Mouse (Mus musculus): ENCODE measurements around the gene Ptges. TPM values are rescaled to one million over a fixed set of nuclear protein-coding genes. Genes with fewer than 3 reads are reported as not detected.
"Not testable (repeated sequence)": the region's sequence is repeated elsewhere in the genome, so short reads cannot be mapped to it uniquely, and the experiment has no call there.

Ptges gene
- total RNA-seq, 2 experiments from 2014 or later: 1.7 to 1.9 TPM

GRCm38 (mm10) chr2:30930846-30931245 lies 1.2 kb upstream of the Ptges start:
- intact Hi-C loops (cut with DNase I): loop anchor here (5.0 kb wide), 1 partner anchor 104 kb away; no protein-coding TSS in a partner anchor
- DNase-seq: not testable (repeated sequence)

- peak; percentile 41 to 43 for DNase-seq
- intact Hi-C loops (cut with DNase I): no loop called here
Measured at GRCm38 (mm10) chr2:30928893-30929482, 675 bp downstream of the Ptges start.

- peak; percentile 80 to 90 for DNase-seq
- intact Hi-C loops (cut with DNase I): no loop called here
Measured at GRCm38 (mm10) chr2:30927844-30928628, 1.6 kb downstream of the Ptges start.

- intact Hi-C loops (cut with DNase I): no loop called here
- no peak for DNase-seq
Measured at GRCm38 (mm10) chr2:30927151-30927781, 2.4 kb downstream of the Ptges start.

- no peak for DNase-seq
Measured at GRCm38 (mm10) chr2:30926381-30926780, 3.3 kb downstream of the Ptges start.

GRCm38 (mm10) chr2:30925181-30925580 lies 4.5 kb downstream of the Ptges start:
- intact Hi-C loops (cut with DNase I): no loop called here
- DNase-seq: no peak

More at GRCm38 (mm10) chr2:30926381-30926780, 3.3 kb downstream of the Ptges start:
- intact Hi-C loops (cut with DNase I): no loop called here

- no peak for DNase-seq
- intact Hi-C loops (cut with DNase I): no loop called here
Measured at GRCm38 (mm10) chr2:30923099-30923498, 6.6 kb downstream of the Ptges start.

- no peak for DNase-seq
- intact Hi-C loops (cut with DNase I): no loop called here
Measured at GRCm38 (mm10) chr2:30920216-30920615, 9.4 kb downstream of the Ptges start.

GRCm38 (mm10) chr2:30918780-30919329 lies 10.8 kb downstream of the Ptges start:
- intact Hi-C loops (cut with DNase I): no loop called here
- no peak for DNase-seq

GRCm38 (mm10) chr2:30918126-30918525 lies 11.5 kb downstream of the Ptges start:
- DNase-seq: no peak
- intact Hi-C loops (cut with DNase I): no loop called here

GRCm38 (mm10) chr2:30917649-30918048 lies 12.0 kb downstream of the Ptges start:
- DNase-seq: no peak
- intact Hi-C loops (cut with DNase I): no loop called here

GRCm38 (mm10) chr2:30915933-30916332 lies 13.7 kb downstream of the Ptges start:
- DNase-seq; intact Hi-C loops (cut with DNase I): not testable (repeated sequence)

GRCm38 (mm10) chr2:30915376-30915775 lies 14.3 kb downstream of the Ptges start:
- intact Hi-C loops (cut with DNase I): no loop called here
- DNase-seq: no peak

- no peak for DNase-seq
- intact Hi-C loops (cut with DNase I): no loop called here
Measured at GRCm38 (mm10) chr2:30914836-30915235, 14.8 kb downstream of the Ptges start.

- intact Hi-C loops (cut with DNase I): no loop called here
- DNase-seq: no peak
Measured at GRCm38 (mm10) chr2:30913022-30913421, 16.6 kb downstream of the Ptges start.

GRCm38 (mm10) chr2:30912291-30912773 lies 17.3 kb downstream of the Ptges start:
- intact Hi-C loops (cut with DNase I): no loop called here
- peak; percentile 71 to 76 for DNase-seq

- DNase-seq: no peak
- intact Hi-C loops (cut with DNase I): no loop called here
Measured at GRCm38 (mm10) chr2:30906641-30907040, 23.0 kb downstream of the Ptges start.

GRCm38 (mm10) chr2:30905906-30906305 lies 23.8 kb downstream of the Ptges start:
- intact Hi-C loops (cut with DNase I): no loop called here
- DNase-seq: no peak

- intact Hi-C loops (cut with DNase I): no loop called here
- DNase-seq: no peak
Measured at GRCm38 (mm10) chr2:30904991-30905390, 24.7 kb downstream of the Ptges start.

- intact Hi-C loops (cut with DNase I): no loop called here
- no peak for DNase-seq
Measured at GRCm38 (mm10) chr2:30904231-30904630, 25.4 kb downstream of the Ptges start.

Measured in heart, postnatal 36 days (tissue).